Mouse (Mus musculus) heart, postnatal 36 days (tissue): ENCODE measurements around the gene Nebl. TPM values are rescaled to one million over a fixed set of nuclear protein-coding genes. Genes with fewer than 3 reads are reported as not detected.

Source experiments
- DNase-seq, 2 experiments: peaks; one replicate each; pipeline ENCODE4 v3.0.0; 2021 to 2022
- intact Hi-C: fragments of 180-260 bp; cut with DNase I; formaldehyde crosslinking; loops from one replicate; pipeline ENCODE4 v1.15.1; 2025
- total RNA-seq, 2 experiments: library from RNA; stranded (reverse); gene quantifications; 2 replicates each; pipeline ENCODE4 v1.2.3; 2021

The Nebl gene
- total RNA-seq, 2 experiments from 2014 or later = 359 to 378 TPM

DNA sequence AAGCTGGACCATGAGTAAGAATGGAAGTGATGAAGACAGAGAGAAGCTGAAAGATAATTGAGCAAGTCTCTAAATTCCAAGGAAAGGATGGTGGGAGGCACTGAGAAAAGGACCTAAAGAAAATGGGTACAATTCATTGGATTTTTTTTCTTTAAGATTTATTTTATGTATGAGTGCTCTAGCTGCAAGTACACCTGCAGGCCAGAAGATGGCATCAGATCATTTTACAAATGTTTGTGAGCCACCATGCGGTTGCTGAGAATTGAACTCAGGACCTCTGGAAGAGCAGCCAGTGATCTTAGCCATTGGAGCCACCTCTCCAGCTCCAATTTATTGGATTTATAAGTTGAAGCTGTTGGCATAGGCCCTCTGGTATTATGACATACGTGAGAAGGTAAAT is 316.9 kb downstream of the Nebl start:
- intact Hi-C loops = no loop called here
- DNase-seq = no peak

DNA sequence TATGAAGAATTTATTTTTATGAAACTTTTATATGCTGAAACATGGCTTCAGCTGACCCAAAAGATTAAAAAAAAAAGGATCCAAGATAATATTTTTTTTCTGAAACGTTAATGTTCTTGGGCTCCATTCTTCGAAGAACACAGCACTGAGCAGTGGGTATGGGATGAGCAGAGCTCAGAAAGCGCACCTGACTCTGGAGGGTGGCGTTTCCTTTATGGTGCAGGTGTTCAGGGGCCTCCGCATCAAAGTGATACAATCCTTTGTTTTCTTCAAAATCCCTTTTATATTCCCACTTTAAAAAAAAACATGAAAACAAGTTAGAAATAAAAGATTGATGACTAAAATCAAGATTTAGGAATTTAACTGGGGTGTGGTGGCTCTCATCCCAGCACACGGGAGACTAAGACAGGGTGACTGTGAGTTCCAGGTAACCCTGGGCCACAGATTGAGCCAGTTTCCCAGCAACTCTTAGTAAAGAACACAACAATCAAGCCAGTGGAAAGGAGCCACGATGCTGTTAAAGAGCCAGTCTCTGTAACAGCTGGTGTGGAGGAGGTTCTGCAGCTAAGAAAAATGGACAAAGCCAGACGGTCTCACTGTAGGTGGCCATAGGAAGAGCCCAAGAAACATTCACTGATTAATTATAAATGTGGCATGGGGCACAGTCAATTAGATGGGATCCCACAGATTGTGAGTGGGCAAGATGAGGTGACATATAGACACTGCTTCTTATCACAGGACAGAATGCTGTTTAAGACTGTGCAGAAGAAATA is 317.6 kb downstream of the Nebl start:
- no peak for DNase-seq
- intact Hi-C loops = no loop called here

DNA sequence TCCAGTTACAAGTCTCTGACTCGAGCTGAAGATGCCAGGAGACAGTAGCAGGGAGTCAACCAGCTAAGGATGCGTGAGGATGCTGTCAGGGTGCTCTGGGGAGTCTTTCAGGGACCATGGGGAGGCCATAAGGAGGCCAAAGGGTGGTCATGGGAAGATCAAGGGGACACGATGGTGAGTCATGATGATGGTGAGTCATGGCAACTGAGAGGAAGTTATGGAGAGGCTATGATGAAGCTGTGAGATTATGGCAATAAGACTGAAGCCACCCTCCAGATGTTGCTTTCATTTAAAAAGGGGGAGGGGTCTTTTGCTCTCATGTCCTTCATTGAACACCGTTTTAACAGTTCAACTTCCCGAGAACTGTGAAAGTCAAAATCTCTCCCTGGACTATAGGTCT is 322.0 kb downstream of the Nebl start:
- intact Hi-C loops = no loop called here
- DNase-seq = no peak

DNA sequence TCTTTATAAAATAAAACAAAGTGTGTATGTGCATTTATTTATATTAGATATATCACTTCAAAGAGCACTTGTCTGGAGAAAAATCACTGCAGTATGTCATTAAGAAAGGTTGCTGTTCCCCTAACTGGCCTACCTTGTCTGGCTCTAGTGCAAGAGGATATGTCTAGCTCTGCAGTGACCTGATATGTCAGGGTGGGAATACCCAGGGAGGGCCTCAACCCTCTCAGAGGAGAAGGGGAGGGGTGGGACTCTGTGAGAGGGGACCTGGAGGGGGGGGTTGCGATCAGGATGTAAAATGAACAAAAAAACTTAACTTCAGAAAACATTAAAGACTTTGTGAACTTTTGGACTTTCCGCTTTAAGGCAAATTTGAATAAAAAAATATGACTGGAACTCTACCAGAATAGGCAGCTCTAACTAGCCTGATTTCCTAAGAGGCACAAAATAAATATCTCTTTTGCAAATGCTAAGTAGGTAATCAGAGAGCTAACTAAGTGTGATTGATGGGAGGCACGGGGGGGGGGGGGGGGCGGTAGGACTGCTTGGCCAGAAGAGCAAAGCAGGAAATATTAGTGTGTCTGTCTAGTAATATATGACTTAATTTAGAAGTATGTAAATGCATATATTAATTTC is 325.2 kb downstream of the Nebl start:
- DNase-seq = no peak
- intact Hi-C loops = no loop called here

DNA sequence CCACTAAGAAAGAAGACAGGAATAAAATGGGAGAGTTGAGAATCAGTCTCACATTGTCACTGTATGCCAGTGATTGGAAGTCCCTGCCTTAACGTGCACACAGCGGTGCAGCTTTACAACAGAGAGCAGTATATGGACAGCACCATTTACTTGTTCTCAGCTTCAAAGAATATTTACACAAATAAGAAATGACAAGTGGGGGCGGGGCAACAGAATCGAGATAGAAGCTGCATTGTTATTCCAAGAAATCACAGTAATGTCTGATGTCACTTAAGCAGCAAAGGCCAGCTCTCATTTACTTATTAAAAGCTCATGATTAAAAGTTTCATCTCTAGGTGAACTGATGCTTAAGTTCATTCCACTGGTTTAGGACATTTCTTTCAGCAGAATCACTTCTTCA is 328.8 kb downstream of the Nebl start:
- no peak for DNase-seq
- intact Hi-C loops = no loop called here

DNA sequence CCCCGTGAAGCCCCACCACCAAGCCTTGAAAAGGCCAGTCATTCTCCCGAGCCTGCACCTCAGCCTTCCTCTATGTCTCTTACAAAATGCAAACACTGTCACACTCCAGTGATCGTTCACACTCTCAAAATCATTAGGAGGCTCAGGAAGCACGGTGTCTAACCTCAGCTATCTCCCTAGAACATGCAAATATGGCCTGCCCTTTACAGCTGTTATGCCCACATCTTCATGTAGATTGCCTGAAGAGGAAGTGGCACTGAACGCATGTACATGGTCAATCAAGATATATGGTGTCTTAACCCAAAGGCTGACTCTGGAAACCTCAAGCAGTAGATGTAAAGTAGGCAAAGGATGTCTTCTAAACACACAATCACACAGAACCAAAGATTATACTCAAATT is 335.0 kb downstream of the Nebl start:
- intact Hi-C loops = no loop called here
- DNase-seq = no peak

DNA sequence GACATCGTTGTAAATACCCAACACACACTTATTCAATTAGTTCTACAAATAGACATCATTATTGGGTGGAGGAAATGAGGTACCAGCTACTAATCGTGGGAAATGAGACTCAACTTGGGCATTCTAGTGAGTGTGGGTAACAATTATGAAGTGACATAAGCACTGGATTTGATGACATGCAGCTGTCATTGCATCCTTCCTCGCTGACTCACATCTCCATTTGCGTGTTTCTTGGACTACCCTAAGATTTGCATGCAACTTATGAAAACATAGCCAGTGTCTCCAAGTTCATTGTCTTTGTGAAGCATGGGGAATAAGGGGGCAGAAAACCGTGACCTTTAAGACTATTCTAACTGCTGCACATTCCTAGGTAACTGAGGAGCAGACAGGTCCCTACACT is 339.9 kb downstream of the Nebl start:
- no peak for DNase-seq
- intact Hi-C loops = no loop called here

DNA sequence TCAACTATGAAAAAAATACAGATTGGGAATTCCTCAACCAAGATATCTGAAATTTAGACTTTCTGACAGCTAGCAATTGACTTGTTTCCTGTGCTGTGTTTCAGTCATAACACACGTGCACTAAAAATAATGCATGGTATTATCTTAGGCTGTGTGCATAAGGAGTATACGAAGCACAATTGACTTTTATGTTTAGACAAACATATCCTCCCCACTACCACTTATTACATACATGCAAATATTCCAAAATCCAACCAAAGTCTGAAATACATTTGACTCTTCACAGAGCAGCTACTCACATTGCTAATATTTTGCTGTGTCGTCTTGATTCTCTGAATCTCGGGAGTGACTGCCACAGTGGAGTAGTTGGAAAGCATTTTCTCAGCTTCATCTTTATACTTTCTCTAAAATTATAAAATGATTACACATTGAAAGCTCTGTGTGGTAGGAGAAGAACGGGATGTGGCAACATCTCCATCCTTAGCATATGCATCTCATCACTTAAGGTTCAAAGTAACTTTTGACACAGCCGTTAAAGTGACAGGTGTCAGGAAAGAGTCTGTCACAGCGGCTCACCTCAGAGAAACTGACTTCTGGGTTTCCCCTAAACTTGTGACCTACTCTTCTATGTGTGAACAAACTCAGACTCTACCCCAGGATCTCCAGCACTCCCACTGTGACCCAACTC is 340.6 kb downstream of the Nebl start:
- intact Hi-C loops = no loop called here

DNA sequence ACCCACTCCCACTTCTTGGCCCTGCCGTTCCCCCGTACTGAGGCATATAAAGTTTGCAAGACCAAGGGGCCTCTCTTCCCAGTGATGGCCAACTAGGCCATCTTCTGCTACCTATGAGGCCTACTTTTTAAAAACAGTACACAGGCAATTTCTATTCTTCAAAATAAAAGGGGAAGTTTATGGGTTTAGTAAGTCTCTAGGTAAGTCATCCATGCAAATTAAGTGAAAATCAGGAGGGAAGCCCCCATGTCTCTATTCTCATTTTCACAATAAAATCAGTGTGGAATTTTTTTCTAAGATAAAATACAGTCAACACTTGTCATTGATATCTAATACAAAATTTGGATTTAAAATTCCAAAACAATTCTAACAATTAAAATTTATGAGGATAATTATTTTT is 341.4 kb downstream of the Nebl start:
- intact Hi-C loops = no loop called here

More for the DNA sequence above, 340.6 kb downstream of the Nebl start:
- no peak for DNase-seq

DNA sequence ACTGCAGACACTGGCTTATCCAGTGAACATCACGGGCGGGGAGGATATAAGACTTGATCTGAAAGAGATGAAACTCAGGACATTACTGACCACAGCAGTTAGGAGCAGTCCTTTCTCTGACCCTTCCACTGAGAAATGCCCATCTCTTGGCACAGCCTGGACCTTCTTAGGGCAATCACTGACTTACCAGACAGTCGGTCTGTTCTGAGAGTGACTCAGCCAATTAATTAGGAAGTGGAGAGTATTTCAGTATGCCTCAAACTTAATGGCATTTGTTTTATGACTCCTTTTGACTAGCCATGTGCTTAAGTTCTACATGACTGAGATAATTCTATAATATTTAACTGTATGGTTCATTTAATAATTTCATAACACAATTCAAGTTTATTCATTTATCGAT is 341.9 kb downstream of the Nebl start:
- intact Hi-C loops = no loop called here
- no peak for DNase-seq

More for the DNA sequence above, 341.4 kb downstream of the Nebl start:
- DNase-seq = no peak

DNA sequence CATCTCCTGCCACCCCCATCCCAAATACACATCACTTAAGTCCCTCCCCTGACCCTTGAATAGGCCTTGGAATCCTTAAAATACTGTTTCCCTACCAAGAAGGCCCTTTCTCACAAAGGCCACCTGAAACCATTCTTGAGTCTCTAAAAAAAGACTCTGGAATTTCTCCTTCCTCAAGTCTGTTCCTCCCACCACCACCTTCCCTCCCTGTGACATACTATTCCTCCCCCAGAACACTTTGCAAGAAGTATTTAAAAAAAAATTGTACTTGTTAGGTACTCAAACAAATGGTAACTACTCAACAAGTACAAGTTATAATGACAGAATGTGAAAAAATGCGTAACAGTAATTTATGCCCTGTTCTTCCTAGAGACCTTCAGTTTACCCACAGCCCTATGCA is 349.0 kb downstream of the Nebl start:
- no peak for DNase-seq
- intact Hi-C loops = no loop called here

DNA sequence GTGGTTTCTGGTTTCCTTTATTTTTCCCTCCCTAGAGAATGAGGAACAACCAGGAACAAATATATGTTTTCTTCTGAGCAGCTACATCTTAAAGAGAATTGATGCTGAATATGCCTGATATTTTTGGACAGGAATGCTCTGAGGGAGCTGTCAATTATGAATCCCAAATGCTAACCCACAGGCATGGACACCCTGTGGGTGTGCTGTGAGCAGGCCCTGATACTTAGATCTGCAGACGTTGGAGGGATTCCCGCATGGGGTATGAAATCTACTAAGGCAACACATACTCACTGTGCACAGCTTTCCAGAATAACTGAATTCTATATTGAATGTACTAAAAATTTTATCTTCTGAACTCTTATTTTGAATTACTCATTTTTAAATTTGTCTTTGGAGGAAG is 355.3 kb downstream of the Nebl start:
- no peak for DNase-seq
- intact Hi-C loops = no loop called here

DNA sequence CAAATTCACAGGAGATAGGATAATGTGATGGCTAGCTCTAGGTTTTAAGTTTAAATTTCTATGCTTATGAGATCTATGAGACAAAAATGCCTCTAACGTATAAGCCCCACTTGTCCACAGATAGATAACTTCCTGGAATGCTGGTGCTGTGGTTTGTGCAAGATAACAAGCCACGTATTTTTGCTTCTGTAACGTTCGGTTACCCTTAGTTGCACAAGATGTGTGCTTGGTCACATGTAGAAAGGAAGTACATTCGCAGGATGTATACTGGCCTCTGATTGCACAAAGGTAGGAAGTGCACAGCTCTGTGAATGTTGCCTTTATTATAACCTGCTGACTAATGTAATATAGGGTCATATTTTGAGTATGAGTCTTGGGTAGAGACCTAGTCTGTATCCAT is 365.6 kb downstream of the Nebl start:
- DNase-seq = no peak
- intact Hi-C loops = no loop called here

DNA sequence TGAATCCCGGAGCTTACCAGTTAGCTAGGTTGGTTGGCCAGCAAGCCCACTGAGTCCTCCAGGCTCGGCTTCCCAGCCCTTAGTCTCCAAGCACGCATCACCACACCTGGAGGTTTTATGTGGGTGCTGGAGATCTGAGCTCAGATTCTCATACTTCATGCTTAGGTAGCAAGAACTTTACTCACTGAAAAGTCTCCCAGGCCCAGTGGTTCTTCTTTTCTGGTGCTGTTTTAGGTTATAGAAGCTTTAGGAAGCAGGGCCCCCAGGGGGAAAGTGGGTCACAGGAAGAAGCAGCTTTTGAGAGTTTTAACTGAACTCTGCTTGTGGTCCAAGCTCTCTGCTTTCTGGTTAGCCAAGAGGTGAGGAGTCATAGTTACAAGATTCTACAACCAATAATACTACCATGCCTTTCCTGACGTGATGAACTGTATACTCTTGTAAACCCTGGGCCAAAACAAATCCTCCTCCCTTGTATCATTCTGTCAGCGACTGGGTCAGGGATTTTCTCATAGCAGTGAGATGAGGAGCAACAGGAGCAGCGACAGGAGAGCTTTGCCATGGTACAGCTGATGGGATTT is 366.2 kb downstream of the Nebl start:
- no peak for DNase-seq
- intact Hi-C loops = no loop called here

DNA sequence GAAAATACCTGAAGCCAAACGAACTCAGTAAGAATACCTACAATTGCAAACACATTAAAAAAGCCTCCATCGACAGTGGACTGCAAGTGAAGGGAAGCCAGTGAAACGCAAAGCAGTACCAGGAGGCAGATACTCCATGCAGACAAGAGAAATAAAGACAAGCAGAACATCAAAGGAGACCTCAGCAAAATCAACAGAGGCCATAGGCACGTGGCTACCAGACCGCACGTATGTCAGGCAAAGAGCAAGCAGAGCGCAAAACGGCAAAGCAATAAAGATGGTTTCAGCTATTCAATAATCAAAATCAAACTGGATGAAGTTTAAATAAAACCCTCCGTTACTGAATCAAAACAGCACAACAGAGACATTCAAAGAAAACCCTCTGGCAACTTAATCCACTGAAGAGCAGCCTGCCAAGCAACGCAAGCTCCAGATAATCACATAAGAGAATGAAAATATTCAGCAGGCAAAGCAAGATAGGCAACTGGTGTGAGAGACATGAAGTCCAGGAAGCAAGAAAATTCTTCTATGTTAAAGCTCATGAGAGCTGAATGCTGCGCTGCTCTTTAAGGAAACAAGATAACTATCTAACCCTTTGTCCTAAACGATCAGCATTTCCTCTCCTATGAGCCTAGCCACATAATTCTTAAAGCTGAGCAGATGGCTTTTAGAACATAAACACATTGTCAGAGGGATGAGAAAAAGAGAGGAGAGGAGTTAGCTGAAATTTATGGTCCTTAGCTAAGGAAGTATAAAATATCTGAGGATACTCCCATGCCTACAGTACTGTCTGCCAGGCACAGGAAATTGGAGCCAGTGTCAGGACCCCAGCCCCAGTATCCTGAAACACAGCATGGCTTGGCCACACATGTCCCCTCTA is 367.7 kb downstream of the Nebl start:
- DNase-seq = no peak
- intact Hi-C loops = no loop called here

DNA sequence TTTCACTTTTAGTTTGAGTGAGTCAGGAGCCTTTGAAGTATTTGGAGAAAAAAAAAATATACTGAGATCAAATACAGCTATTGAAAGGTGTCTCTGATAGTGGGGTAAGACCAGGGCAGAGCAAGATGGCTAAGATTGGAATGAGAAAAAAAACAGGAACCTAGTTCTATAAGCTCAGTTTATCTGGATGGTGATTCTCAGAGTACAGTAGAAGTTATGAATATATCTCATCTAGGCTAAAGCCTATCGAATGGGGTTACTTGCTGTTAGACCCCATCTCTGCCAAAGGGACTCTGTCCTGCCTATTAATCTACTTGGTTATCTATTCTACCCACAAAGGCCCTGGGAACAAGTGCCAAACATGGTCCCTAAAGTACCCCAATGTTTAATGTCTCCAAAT is 369.1 kb downstream of the Nebl start:
- no peak for DNase-seq
- intact Hi-C loops = no loop called here

DNA sequence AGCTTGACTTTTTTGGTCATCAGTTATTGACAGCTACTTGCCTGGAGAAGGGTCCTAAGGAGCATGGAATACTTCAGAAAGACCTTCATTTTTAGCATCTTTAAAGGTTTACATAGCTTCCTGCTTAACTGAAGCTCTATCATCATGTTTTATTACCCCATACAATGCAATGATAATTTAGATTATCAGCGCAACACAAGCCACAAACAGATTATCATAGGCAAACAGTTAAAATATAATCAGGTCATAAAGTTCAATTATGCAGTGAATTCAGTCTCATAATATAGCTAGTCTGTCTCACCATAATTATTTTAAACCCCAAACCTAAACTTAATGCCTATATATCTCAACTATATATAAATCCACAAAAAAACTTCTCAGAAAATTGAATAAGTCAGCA is 386.6 kb downstream of the Nebl start:
- intact Hi-C loops = no loop called here
- no peak for DNase-seq

DNA sequence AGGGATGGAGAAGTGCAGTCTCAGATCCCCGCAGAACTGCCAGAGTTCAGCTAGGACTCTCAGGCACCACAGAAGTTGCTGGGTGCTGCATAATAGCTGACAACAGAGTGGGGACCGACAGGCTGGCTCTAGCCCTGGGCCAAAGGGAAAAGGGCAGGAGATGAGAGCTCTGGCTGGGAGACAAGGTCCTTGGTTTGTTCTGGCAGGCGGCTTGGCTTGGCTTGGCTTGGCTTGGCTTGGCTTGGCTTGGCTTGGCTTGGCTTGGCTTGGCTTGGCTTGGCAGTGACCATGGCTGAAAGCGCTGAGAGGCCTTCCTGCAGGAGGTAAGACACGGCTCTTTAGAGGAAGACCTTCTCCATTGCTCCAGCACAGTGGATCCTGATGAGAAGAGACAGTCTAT is 395.8 kb downstream of the Nebl start:
- peak; percentile 25 to 50 for DNase-seq

DNA sequence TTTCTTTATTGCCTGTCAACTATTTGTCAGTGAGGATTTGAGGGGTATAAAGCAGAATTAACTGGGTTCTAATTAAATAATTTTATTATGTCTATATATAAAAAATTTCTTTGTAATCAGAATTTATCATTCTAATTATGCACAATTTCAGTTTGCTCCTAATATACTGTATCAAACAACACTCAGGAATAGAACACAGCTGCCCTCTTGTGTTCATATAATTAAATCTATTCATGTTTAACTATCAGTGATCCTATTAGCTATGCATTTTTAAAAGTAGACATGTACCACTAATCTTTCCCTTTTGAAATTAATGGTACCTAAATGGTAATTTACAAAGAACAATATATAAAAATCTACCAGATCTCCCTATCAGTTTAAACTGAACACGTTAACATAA is 404.7 kb downstream of the Nebl start:
- intact Hi-C loops = loop anchor here (5.0 kb wide), 1 partner anchor 969 kb away; the partner anchor contains the start of gene Plxdc2
- DNase-seq = no peak

More for the DNA sequence above, 395.8 kb downstream of the Nebl start:
- intact Hi-C loops = no loop called here

DNA sequence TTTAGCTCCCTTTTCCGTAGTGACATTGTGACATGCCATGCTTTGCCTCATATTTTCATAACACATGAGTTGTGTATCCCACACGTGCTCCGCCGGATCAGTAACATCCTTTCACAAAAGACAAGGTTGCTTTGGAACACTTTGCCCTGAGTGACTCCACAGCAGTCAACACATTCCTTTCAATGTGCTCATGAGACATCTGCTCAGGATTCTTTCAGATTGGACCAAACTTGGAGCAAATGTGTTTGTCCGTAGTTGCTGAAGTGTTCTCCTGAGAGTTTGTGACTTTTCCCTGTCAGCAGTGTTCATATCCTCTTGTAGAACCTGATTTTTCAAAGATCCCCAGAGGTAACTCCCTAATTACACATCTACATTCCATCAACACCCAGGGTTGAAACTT is 414.4 kb downstream of the Nebl start:
- no peak for DNase-seq
- intact Hi-C loops = no loop called here
